Mouse (Mus musculus): Measurements from ENCODE around the gene Rab9. TPM values are rescaled to one million over a fixed set of nuclear protein-coding genes. Genes with fewer than 3 reads are reported as not detected.

Gene Rab9
- polyA plus RNA-seq, 1 experiment, result 116 TPM

DNA sequence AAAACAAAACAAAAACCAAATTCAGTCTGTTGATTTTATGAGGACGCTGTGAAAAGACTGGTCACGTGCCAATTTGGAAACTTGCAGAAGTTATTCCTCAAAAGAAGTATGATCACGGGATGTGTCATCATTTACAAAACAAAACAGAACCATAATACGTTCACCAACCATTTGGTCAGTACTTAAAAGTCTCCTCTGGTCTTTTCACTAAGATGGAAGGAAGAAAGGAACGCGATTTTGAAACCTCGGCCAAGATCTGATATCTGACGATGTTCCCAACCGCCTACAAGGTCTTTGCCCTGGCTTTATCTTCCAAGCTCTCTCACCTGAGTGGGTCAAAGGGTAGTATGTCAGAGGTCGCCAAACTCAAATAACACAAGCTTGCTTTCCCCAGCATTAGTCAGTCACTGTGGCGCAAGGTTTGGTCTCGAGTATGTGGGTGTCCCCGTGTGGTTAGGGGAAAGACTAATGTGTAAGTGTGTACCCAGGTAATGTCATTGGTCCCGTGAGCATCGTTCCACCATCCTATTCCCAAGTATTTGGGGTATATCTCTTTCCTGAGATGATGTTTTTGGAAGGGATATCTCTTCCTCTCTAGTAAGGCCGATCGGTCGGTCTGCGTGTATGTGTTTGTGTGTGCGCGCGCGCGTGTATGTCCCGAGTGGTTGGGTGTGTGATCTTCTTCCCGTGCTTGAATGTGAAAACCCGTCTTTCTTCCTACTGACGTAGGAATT lies 869 bp downstream of the Rab9 start:
- peak overlapping the region; percentile 99 for H3K4me3 ChIP-seq (ENCODE audit: insufficient read depth, low read depth, low read length)
- peak overlapping the region; percentile 97 for H3K27ac ChIP-seq (replicated peaks; ENCODE audit: low read depth, low read length)

DNA sequence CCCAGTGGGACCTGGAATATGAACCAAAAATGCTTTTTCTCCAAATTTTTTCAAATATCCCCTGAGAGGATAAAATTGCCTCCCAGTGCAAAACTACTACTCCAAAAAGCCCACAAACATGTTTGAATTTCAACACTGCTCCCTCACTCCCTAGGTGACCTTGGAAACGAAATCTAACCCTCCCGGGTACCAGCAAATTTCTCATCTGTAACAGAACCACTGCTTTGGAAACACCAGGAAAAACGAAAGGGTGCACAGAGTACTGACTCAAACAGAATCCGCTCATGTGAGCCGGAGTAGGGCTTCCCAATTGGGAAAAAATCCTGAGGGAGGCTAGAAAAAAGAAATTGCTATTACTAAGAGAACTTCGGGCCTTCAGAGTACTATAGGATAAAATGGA lies 2.3 kb downstream of the Rab9 start:
- Histone ChIP-seq H3K4me1 (ENCODE audit: control insufficient read depth, insufficient read depth, insufficient read length, low read length) (peaks cover 2% of the 10 kb centered on the region), H3K4me3 (ENCODE audit: insufficient read depth, low read depth, low read length) (no peak overlapping the region), H3K27ac (replicated peaks; ENCODE audit: low read depth, low read length) (no peak overlapping the region)

More for the DNA sequence above, 869 bp downstream of the Rab9 start:
- H3K4me1 ChIP-seq (ENCODE audit: control insufficient read depth, insufficient read depth, insufficient read length, low read length), result peaks cover 2% of the 10 kb centered on the region; the same call in 1 of the 2 replicates

- Histone ChIP-seq H3K4me3 (ENCODE audit: insufficient read depth, low read depth, low read length) (no peak overlapping the region), H3K27ac (replicated peaks; ENCODE audit: low read depth, low read length) (no peak overlapping the region), H3K4me1 (ENCODE audit: control insufficient read depth, insufficient read depth, insufficient read length, low read length) (peaks cover 2% of the 10 kb centered on the region)
Measured at GRCm38 (mm10) chrX:166472612-166473011, 7.1 kb downstream of the Rab9 start.

DNA sequence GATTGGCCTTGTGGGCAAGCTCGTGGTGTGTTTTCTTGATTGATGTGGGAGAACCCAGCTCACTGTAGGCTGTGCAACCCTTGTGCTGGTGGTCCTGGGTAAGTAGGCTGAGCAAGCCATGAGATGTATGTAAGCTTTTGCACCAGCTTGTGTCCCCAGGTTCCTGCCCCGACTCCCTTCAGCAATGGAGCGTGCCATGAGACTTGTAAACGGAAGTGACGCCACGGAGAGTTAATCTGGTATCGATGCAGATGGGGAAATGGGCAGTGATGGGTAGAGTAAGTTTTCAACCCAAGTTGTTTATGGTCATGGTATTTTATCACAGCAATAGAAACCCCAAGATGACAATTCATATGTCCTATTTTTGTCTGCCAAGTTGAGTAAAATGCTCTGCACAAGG lies 11.3 kb downstream of the Rab9 start:
- Histone ChIP-seq H3K4me3 (ENCODE audit: insufficient read depth, low read depth, low read length) (no peak overlapping the region), H3K4me1 (ENCODE audit: control insufficient read depth, insufficient read depth, insufficient read length, low read length) (no peaks in the 10 kb centered on the region; the same call in 1 of the 2 replicates), H3K27ac (replicated peaks; ENCODE audit: low read depth, low read length) (no peak overlapping the region)

GRCm38 (mm10) chrX:166455525-166455924 lies 24.1 kb downstream of the Rab9 start:
- Histone ChIP-seq H3K4me1 (ENCODE audit: control insufficient read depth, insufficient read depth, insufficient read length, low read length) (no peaks in the 10 kb centered on the region), H3K27ac (replicated peaks; ENCODE audit: low read depth, low read length) (no peak overlapping the region)

DNA sequence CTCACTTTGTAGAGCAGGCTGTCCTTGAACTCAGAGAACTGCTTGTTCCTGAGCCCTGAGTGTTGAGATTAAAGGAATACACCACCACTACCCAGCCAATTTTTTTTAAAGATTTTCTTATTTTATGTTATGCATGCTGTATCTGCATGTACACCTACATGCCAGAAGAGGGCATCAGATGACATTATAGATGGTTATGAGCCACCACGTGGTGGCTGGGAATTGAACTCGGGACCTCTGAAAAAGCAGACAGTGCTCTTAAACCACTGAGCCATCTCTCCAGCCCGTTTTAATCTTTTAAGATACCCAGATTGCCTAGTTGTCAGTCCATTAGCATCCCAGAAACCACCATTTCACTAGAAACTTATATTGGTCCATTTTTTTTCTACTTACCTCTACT lies 25.3 kb downstream of the Rab9 start:
- H3K4me1 ChIP-seq (ENCODE audit: control insufficient read depth, insufficient read depth, insufficient read length, low read length), result no peaks in the 10 kb centered on the region
- H3K4me3 ChIP-seq (ENCODE audit: insufficient read depth, low read depth, low read length), result no peak overlapping the region
- H3K27ac ChIP-seq (replicated peaks; ENCODE audit: low read depth, low read length), result peak overlapping the region; percentile 27; the same call in 1 of the 2 replicates

More at GRCm38 (mm10) chrX:166455525-166455924, 24.1 kb downstream of the Rab9 start:
- no peak overlapping the region for H3K4me3 ChIP-seq (ENCODE audit: insufficient read depth, low read depth, low read length)

DNA sequence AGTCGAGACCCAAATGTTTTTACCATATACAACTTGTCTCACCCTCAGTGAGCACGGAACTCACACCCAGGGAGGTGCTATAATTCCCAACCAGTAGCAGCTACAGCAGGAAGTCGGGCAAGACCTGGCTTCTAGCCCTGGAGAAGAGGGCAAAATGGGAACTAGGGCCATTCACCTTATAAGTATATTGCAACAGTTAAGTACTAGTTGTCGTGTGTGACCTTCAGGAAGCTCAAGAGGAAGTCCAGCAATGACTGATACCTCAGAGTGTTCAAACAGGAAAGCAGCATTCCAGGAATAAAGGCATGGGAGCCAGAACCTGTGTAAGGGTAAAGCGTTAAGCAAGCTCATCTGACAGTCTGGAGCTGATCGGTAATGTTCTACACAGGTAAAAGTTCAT lies 26.1 kb downstream of the Rab9 start:
- H3K27ac ChIP-seq (replicated peaks; ENCODE audit: low read depth, low read length), result peak overlapping the region; percentile 60; the same call in 1 of the 2 replicates

GRCm38 (mm10) chrX:166444552-166444951 lies 35.1 kb downstream of the Rab9 start:
- Histone ChIP-seq H3K4me3 (ENCODE audit: insufficient read depth, low read depth, low read length) (no peak overlapping the region), H3K4me1 (ENCODE audit: control insufficient read depth, insufficient read depth, insufficient read length, low read length) (no peaks in the 10 kb centered on the region; the same call in 1 of the 2 replicates), H3K27ac (replicated peaks; ENCODE audit: low read depth, low read length) (no peak overlapping the region)

More for the DNA sequence above, 26.1 kb downstream of the Rab9 start:
- H3K4me3 ChIP-seq (ENCODE audit: insufficient read depth, low read depth, low read length), result no peak overlapping the region
- no peaks in the 10 kb centered on the region for H3K4me1 ChIP-seq (ENCODE audit: control insufficient read depth, insufficient read depth, insufficient read length, low read length)

DNA sequence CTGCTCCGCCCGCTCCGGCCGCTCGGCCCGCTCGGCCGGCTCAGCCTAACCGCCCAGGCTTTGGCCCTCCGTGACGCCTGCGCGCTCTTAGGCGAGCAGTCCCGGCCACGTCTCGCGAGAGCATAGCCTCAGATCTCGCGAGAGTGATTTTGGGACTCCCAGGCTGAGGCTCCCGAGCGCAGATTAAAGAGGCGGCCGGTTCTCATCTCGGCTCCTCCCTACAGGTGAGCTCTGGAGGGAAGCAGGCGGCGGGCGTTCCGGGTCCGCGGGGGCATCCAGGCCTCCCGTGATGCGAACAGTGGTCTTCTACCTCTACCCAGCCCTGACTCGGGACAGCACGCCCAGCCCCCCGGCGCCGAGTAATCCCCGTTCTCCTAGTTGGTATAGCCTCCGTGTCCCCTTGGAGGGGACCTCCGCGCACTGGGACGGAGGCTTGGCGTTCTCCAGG lies 39.0 kb downstream of the Rab9 start, which contains the start of gene Ofd1:
Gene Ofd1 (minus strand): TSS at position 89 of the 448 bp plus-strand sequence.
- Histone ChIP-seq H3K27ac (replicated peaks; ENCODE audit: low read depth, low read length) (peak within 1 kb of the TSS; percentile 72), H3K4me3 (ENCODE audit: insufficient read depth, low read depth, low read length) (peak within 1 kb of the TSS; percentile 96), H3K4me1 (ENCODE audit: control insufficient read depth, insufficient read depth, insufficient read length, low read length) (no peaks in the 10 kb centered on the region; the same call in 1 of the 2 replicates)

- Histone ChIP-seq H3K4me3 (ENCODE audit: insufficient read depth, low read depth, low read length) (peak within 1 kb of the TSS; percentile 96), H3K4me1 (ENCODE audit: control insufficient read depth, insufficient read depth, insufficient read length, low read length) (no peaks in the 10 kb centered on the region; the same call in 1 of the 2 replicates), H3K27ac (replicated peaks; ENCODE audit: low read depth, low read length) (peak within 1 kb of the TSS; percentile 72)
Measured at GRCm38 (mm10) chrX:166440036-166440615, 39.5 kb downstream of the Rab9 start, which contains the start of gene Trappc2. Gene Trappc2 (plus strand): TSS chrX:166440574.

DNA sequence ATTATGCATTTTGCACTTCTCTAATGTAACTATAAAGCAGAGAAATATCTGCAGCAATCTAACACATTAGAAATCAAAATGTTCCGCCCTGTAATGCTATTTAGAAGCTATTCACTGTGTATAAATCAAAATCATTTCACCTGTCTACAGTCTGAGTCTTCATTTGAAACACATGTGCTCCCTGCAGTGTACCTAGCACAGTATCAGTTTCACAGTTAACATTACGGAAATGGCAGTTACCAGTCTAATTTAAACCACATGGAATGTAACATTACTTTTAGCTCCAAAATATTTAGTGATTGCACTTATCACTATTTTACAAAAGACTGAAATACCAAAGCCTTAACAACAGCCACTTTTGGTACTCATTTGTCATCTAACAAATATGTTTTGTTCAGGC lies 44.9 kb downstream of the Rab9 start:
- Histone ChIP-seq H3K4me1 (ENCODE audit: control insufficient read depth, insufficient read depth, insufficient read length, low read length) (no peaks in the 10 kb centered on the region; the same call in 1 of the 2 replicates), H3K4me3 (ENCODE audit: insufficient read depth, low read depth, low read length) (no peak overlapping the region), H3K27ac (replicated peaks; ENCODE audit: low read depth, low read length) (no peak overlapping the region)

- H3K4me3 ChIP-seq (ENCODE audit: insufficient read depth, low read depth, low read length), result no peak overlapping the region
- H3K4me1 ChIP-seq (ENCODE audit: control insufficient read depth, insufficient read depth, insufficient read length, low read length), result no peaks in the 10 kb centered on the region
- no peak overlapping the region for H3K27ac ChIP-seq (replicated peaks; ENCODE audit: low read depth, low read length)
Measured at GRCm38 (mm10) chrX:166416196-166416595, 63.5 kb downstream of the Rab9 start.

DNA sequence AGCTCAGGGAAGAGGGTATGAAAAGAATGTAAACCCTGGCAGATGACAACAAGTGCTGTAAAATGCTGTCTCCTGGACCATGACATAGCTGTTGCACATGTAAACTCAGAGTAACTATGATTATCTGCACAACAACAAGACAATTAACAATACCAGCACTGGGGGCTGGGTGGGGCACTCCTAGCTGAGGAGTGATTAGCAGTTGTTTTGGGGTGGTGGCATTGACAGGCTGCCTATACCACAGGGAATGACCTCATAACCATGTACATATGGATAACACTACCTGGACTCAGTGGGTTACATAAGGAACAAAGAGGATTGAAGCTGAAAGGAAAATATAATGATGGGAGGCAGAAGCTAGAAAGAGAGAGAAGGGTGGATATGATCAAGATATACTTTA lies 71.8 kb downstream of the Rab9 start:
- no peak overlapping the region for H3K27ac ChIP-seq (replicated peaks; ENCODE audit: low read depth, low read length)
- no peaks in the 10 kb centered on the region for H3K4me1 ChIP-seq (ENCODE audit: control insufficient read depth, insufficient read depth, insufficient read length, low read length)
- no peak overlapping the region for H3K4me3 ChIP-seq (ENCODE audit: insufficient read depth, low read depth, low read length)
